Mouse (Mus musculus) layer of hippocampus, postnatal 36 days (tissue): ENCODE measurements around the gene Dnajb7. TPM values are rescaled to one million over a fixed set of nuclear protein-coding genes. Genes with fewer than 3 reads are reported as not detected.
"Not testable (repeated sequence)": the region's sequence is repeated elsewhere in the genome, so short reads cannot be mapped to it uniquely, and the experiment has no call there.

ENCODE experiments used
- DNase-seq, 2 experiments: peaks; one replicate each; pipeline ENCODE4 v3.0.0; 2022
- total RNA-seq, 2 experiments: library from RNA; stranded (reverse); gene quantifications; 2 replicates each; pipeline ENCODE4 v1.2.3; 2021

The Dnajb7 gene
- not detected for total RNA-seq

- DNase-seq = no peak
Measured at GRCm38 (mm10) chr15:81408199-81408598, at the start of gene Dnajb7. Dnajb7 (minus strand) TSS chr15:81408299.

GRCm38 (mm10) chr15:81448463-81448862 is 40.4 kb upstream of the Dnajb7 start:
- DNase-seq = peak in 1 of 2 experiments; percentile 47

GRCm38 (mm10) chr15:81439236-81439635 is 31.1 kb upstream of the Dnajb7 start:
- no peak for DNase-seq

GRCm38 (mm10) chr15:81438345-81438744 is 30.2 kb upstream of the Dnajb7 start:
- DNase-seq = no peak

GRCm38 (mm10) chr15:81431195-81431594 is 23.1 kb upstream of the Dnajb7 start:
- no peak for DNase-seq

GRCm38 (mm10) chr15:81427947-81428346 is 19.8 kb upstream of the Dnajb7 start:
- DNase-seq = no peak

- DNase-seq = no peak
Measured at GRCm38 (mm10) chr15:81425311-81425710, 17.2 kb upstream of the Dnajb7 start.

GRCm38 (mm10) chr15:81422156-81422681 is 14.1 kb upstream of the Dnajb7 start:
- DNase-seq = peak in 1 of 2 experiments; percentile 15

- DNase-seq = no peak
Measured at GRCm38 (mm10) chr15:81421454-81421853, 13.4 kb upstream of the Dnajb7 start.

- DNase-seq = no peak
Measured at GRCm38 (mm10) chr15:81418065-81418464, 10.0 kb upstream of the Dnajb7 start.

GRCm38 (mm10) chr15:81416763-81417310 is 8.7 kb upstream of the Dnajb7 start:
- DNase-seq = not testable (repeated sequence)

GRCm38 (mm10) chr15:81405008-81405407 is 3.1 kb downstream of the Dnajb7 start:
- DNase-seq = no peak

GRCm38 (mm10) chr15:81399638-81400315 is 8.3 kb downstream of the Dnajb7 start, which contains the start of the genes St13 and Xpnpep3:
St13 (minus strand) TSS chr15:81400077.
Xpnpep3 (plus strand) TSS chr15:81400138.
- DNase-seq = peak; percentile 96 to 98

GRCm38 (mm10) chr15:81399297-81399637 is 8.8 kb downstream of the Dnajb7 start:
- DNase-seq = no peak

- no peak for DNase-seq
Measured at GRCm38 (mm10) chr15:81398189-81398588, 9.9 kb downstream of the Dnajb7 start.

GRCm38 (mm10) chr15:81394211-81394915 is 13.7 kb downstream of the Dnajb7 start:
- DNase-seq = no peak

GRCm38 (mm10) chr15:81392997-81393396 is 15.1 kb downstream of the Dnajb7 start:
- peak; percentile 52 to 62 for DNase-seq

GRCm38 (mm10) chr15:81386327-81386726 is 21.8 kb downstream of the Dnajb7 start:
- DNase-seq = no peak

- DNase-seq = no peak
Measured at GRCm38 (mm10) chr15:81378845-81379244, 29.3 kb downstream of the Dnajb7 start.

- DNase-seq = no peak
Measured at GRCm38 (mm10) chr15:81374621-81375020, 33.5 kb downstream of the Dnajb7 start.

- DNase-seq = no peak
Measured at GRCm38 (mm10) chr15:81370356-81370755, 37.7 kb downstream of the Dnajb7 start.

GRCm38 (mm10) chr15:81368601-81369000 is 39.5 kb downstream of the Dnajb7 start:
- no peak for DNase-seq

- no peak for DNase-seq
Measured at GRCm38 (mm10) chr15:81366241-81366640, 41.9 kb downstream of the Dnajb7 start.
